Mouse (Mus musculus) frontal cortex, adult 2 months (tissue): Measurements from ENCODE around the gene Hpcal4. TPM values are rescaled to one million over a fixed set of nuclear protein-coding genes. Genes with fewer than 3 reads are reported as not detected.
"Not testable (repeated sequence)": the region's sequence is repeated elsewhere in the genome, so short reads cannot be mapped to it uniquely, and the experiment has no call there.

Source experiments
- DNase-seq, 2 experiments: peaks; one replicate each; pipeline ENCODE4 v3.0.0; 2022; ENCODE audit warnings: low spot score in 1 of 2; ENCODE audit errors: extremely low spot score in 1 of 2
- polyA plus RNA-seq: library from polyadenylated mRNA; depleted of rRNA; stranded (reverse); fragments of >200 nt; gene quantifications from 2 replicates; pipeline ENCODE4 v1.2.3, GENCODE M21; 2012; rRNA removed

Gene Hpcal4
- 523 and 615 TPM in 2 replicates for polyA plus RNA-seq

DNA sequence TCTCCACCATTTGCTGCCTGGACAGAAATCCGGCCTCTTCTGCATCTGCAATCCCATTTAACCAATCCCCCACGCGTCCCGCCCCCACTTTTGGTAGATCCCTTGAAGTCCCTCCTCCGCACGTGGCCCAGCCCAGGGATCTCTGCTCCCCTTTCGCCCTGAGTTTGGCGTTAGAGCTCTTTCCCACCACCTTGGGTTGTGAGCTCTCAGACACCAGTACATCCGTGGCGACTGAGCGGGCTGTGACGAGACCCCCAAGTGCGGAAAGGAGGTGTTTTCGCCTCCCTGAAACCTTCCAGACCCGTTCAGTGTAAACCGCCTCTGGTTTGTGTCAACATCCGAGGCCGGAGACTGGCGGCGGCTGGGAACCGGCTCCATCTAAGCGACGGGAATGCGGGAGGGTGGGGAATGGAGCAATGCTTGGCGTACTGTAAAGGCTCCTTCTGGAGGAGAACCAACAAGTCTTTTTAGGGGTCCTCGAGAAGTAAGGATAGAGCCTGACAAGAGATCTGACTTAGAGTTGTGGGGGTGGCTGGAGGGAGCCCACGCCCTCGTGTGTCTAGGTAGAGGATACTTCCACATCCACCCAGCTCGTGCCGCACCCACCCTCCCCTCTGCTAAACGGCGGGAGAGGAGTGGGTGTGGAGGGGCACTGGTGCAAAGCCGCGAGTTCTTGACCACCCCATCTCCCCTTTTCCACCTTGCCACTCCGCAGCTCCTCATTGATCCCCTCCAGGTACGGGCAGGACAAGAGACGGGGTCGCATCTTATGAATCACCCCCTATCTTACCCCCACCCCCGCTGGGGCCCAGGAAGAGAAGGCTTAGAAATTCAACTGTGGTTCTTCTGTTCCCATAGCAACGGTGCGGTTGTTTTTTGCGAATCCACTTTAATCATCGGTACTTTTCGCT lies at the start of gene Hpcal4:
Gene Hpcal4, plus strand, starts transcription at position 900 of the 911 bp plus-strand sequence.
- peak in 1 of 2 experiments; percentile 59 for DNase-seq

GRCm38 (mm10) chr4:123137551-123137950 lies 45.5 kb upstream of the Hpcal4 start:
- no peak for DNase-seq

DNA sequence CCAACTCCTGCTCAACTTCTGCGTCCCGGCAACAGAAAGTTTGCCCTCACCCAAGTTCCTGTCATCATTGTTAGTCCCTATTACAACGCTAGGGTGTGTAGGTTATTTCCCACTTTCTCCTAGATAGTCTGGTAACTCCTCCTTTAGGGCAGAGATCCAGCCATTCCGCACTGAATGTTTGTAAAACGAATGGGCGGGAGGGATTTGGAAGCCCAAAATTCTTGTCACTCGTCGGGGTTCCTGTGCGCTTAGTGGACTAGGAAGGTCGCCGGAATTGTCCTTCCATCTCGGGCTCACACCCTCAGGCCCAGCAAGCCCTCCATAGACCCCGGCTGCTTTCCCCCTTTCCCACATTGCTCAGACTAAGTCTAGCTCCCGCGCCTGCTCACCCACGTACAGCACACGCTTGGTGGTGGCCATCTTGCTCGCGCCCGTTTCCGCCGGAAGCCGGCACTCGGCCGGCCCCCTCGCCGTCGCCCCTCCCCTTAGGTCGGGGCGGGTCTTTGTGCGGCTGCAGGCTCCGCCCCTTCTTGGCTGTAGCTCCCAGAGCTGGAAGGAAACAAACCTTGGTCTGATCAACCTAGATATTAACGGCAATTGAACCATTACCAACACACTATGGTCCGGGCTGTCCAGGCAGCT lies 43.4 kb upstream of the Hpcal4 start, which contains the start of gene Ppie:
Gene Ppie, minus strand, starts transcription at position 439 of the 642 bp plus-strand sequence.
- peak in 1 of 2 experiments; percentile 67 for DNase-seq

DNA sequence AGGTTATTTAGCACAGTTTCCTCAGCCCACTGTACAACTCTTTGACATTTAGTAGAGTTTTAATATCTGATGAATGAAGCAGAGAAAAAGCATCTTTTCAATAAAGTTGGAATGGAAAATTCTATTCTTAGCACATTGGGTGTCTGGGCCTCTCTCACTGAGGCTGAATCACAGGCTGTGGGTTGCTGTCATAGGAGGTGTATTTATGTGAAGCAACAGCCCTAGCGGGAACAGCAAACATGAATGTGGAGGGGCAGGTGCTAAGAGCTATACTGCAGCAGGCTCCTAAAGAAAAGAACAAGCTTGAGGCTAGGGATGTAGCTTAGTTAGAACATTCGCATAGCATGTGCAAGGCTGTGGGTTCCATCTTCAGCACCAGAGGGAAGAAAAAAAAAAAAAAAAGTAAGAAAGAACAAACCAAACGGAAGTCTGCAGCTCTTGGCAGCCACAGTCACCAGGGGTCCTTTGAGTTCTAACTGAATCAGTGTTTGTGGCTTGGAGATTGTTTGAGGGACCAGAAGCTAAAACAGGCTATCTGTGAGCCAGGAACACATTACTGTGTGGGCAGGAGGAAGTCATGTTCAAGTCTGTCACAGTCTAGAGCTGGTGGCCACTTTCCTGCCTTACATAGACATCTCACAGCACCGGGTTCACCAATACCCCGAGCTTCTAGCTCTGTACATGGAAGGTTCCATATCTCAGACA lies 35.4 kb upstream of the Hpcal4 start:
- peak; percentile 69 to 82 for DNase-seq

DNA sequence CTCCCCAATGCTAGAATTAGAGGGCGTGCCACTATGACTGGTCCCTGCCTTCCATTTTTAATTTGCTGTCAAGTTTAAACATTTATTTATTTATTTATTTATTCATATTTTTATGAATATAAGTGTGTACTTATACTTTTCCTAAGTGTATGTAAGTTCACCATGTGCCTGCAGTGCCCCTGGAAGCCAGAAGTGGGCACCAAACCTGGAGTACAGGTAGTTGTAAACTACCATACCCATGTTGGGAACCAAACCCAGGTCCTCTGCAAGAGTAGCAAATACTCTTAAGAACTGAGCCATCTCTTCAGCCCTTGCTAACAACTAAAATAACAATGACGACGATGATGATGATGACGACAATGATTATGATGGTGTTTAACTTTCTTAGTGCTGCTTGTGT lies 31.0 kb upstream of the Hpcal4 start:
- no peak for DNase-seq

- peak; percentile 82 to 87 for DNase-seq
These were observed 30.1 kb upstream of the Hpcal4 start for GRCm38 (mm10) chr4:123152976-123153375.

DNA sequence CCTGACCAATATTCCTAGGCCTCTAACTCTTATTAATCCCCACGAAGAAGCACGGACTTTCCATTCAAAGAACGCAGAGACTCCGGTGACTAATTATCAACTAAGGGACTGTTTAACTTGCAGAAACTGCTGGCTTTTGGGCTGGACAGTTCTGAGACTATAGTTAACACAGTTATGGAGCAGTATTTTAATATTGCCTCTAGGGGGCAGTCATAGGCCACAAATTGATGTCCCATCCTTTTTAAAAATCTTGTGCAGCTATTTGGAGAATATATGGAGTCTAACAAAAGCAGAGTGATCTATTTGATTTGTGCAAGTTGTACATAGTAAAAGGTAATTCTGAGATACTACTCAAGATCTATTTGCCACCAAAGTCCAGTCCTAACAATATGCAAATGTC lies 28.0 kb upstream of the Hpcal4 start:
- peak in 1 of 2 experiments; percentile 86 for DNase-seq

DNA sequence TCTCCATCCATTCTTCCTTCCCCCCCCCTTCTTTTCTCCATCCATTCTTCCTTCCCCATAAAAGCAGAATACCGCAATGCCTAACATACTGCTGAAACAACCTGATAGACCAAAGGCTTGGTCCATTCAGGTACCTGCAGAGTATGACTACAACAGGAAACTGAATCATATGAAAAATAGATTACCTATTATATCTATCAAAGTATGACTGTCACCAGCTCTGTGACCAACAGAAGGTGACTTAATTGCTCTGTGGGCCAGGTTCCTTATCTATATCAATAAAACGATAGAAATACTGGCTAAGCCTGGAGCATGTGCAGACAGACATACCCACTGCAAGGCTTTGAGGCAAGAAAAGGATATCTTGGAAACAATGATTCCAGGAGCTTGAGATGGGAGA lies 27.6 kb upstream of the Hpcal4 start:
- no peak for DNase-seq

- DNase-seq = no peak
These were observed 27.2 kb upstream of the Hpcal4 start for GRCm38 (mm10) chr4:123155840-123156239.

- DNase-seq = no peak
These were observed 22.5 kb upstream of the Hpcal4 start for GRCm38 (mm10) chr4:123160571-123160970.

DNA sequence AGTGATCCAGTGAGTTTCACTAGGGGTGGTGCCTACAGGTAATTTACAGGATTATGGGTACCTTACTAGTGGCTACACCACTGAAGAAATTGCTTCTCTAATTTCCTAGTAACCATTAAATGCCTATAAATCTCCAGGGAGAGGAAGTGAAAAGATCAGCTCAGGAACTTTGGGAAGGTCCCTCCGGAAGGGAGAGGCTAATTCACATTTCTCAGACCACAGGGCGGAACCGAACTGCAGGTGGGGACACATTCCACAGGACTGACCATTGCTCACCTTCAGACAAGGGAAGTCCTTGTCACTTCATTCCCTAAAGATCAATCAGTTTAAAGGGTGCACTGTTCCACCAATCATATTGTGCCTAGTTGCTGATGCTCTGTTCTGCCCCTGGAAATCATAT lies 21.8 kb upstream of the Hpcal4 start:
- DNase-seq = not testable (repeated sequence)

DNA sequence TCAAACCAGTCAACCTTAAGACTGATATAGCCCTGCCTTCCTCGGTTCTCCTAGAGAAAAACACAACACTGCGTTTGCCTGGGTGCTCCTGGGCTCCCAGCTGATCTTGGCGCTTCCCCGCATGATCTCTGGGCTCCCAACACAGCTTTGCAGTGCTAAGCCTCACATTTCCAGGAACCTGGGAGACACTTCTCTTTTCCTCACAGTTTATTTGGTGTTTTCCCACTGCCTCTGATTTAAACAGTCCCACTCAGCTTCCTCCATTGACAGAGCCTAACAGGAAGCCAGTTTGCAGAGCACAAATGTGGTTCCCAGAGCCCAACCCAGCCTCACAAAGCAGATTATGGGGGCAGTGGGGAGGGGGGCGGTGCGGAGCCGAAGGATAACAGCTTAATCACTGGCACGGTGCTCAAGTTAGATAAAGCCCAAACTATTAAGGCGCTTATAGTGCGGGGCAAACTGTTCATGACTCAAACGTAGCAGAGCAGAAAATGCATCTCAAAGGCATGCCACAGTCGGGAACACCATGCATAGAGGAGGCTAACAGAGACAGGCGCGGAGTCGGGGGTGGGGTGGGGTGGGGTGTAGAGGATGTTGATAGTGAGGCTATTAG lies 20.6 kb upstream of the Hpcal4 start:
- DNase-seq = peak in 1 of 2 experiments; percentile 31

DNA sequence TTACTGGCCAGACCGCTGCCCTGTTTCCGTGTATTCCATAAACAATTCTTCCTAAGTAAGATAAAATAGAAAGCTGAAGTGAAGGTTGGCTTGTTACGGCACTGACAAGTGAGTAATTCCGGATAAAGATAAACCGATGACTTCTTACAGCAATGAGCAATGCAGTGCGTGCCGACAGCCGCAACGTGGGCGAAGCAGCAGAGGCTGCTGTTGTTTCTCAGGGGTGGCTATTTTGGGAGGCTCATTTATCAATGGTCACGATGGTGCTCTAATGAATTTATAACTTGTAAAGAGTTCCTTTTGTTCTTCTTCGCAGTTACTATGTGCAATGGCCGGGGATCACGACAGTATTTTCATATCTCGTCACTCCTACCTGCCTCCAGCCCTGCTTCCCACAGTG lies 18.9 kb upstream of the Hpcal4 start:
- DNase-seq = peak; percentile 61 to 76

DNA sequence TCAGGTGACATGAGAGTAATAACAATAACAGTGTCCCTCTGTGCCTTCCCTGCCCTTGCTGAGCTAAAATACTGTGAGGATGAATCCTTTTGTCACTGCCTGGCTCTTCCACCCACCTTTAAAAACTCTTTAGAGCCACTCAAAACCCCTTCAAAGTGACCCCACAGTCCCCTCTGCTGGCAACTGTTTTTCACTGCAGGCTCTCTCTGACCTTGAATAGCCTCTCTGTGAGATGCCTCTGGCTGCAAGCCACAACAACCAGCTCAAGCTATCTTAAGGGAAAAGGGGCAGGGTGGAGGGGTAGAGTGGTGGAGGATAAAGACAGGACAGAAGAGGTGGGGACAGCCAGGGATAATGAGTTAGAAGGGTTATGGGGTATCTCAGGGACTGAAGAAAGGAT lies 11.2 kb upstream of the Hpcal4 start:
- DNase-seq = no peak

GRCm38 (mm10) chr4:123183239-123184056 lies 421 bp downstream of the Hpcal4 start:
- DNase-seq = peak; percentile 88 to 92

DNA sequence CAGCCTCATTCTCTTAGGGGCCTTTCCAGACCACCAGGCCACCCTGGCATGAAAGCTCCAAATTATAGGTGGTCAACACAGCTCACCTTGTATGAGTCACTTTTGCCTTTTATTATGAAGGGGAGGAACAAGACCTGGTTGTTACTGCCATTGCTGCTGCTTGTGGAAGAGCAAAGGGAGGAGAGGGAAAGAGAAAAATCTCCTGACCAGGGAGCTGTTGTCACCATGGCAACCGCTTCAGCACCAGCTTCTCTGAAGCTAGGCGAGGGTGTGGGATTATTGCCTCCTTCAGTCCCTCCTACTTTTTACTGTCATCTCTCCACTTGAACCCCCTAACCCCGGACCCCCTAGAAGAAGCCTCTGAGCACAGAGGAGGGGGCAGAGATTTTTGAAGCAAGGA lies 1.8 kb downstream of the Hpcal4 start:
- peak in 1 of 2 experiments; percentile 63 for DNase-seq

DNA sequence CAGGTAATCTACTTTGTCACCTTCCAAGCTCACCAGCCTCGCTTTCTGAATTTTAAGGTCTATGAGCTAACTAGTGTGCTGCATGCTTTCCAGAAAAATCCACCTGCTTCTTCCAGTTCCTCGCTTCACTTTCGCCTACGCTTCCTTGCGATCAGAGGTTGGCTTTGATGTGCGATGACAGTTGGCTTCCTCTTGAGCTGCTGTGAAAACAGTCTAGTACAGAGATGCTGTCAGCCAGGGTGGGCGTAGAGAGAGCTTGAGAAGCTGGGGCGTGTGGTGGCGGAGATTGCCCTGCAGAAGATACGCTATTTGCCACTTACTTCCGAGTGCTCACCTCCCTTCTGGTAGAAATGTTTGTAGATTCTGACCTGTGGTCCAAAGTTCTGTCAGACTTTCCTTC lies 9.3 kb downstream of the Hpcal4 start:
- peak; percentile 61 to 77 for DNase-seq

DNA sequence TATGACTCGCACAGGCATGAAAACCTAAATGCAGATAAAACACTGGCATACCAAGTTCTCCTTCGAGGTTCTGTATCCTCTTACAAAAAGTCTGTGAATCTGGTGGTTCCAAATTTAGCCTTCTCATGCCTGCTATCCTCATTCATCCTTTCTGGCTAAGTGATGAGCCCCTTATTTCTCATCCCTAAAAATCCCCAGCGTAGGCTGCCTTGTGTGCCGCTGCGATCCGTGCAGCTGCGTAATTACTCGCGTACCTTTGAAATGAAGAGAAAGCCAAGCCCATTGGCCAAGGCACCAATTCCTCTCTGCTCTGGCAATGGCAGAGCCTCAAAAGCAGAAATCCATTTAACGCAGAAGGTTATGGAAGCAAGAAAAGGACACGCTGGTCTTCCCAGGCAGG lies 10.8 kb downstream of the Hpcal4 start:
- peak in 1 of 2 experiments; percentile 60 for DNase-seq

- no peak for DNase-seq
These were observed 13.7 kb downstream of the Hpcal4 start for GRCm38 (mm10) chr4:123196695-123197094.

GRCm38 (mm10) chr4:123200771-123201185 lies 17.8 kb downstream of the Hpcal4 start:
- peak in 1 of 2 experiments; percentile 85 for DNase-seq
